Mouse (Mus musculus): ENCODE data around the gene C87436. TPM values are rescaled to one million over a fixed set of nuclear protein-coding genes. Genes with fewer than 3 reads are reported as not detected.

C87436 gene
- total and polyA plus RNA-seq, 3 experiments: 11.6 to 18.5 TPM; not detected in 1

GRCm38 (mm10) chr6:86510979-86511378, 72.8 kb downstream of the C87436 start:
- H3K4me3 ChIP-seq (ENCODE audit: control insufficient read depth in 1 of 2, insufficient read depth in 1 of 2, low read depth in 2 of 2, low read length in 2 of 2): no peak overlapping the region
- peaks cover 0 to 13% of the 10 kb centered on the region in 2 experiments; a peak in 2 of 4 replicates for H3K4me1 ChIP-seq (ENCODE audit: control insufficient read depth in 1 of 2, insufficient read depth in 2 of 2, low read length in 2 of 2)
- H3K9ac ChIP-seq (ENCODE audit: control insufficient read depth, low read depth, low read length, poor library complexity, severe bottlenecking): no peak overlapping the region
- no peak overlapping the region for H3K27ac ChIP-seq (ENCODE audit: control insufficient read depth, low read depth, low read length)
- TF ChIP-seq MYB (IDR thresholded peaks at IDR 0.05; ENCODE audit: low read depth, low read length) (no peak), POLR2AphosphoS2 (IDR thresholded peaks at IDR 0.05; ENCODE audit: low read length) (no peak), HCFC1 (IDR thresholded peaks at IDR 0.05; ENCODE audit: low read depth, low read length) (no peak), MYC (IDR thresholded peaks at IDR 0.05; ENCODE audit: low read depth, low read length) (no peak), MAX (IDR thresholded peaks at IDR 0.05; ENCODE audit: low read length) (no peak), TCF12 (IDR thresholded peaks at IDR 0.05; ENCODE audit: low read depth, low read length) (no peak), EP300 (IDR thresholded peaks at IDR 0.05; ENCODE audit: low read depth in 1 of 2, low read length in 2 of 2) (no peak)
- no peaks in the 10 kb centered on the region for H3K79me2 ChIP-seq (ENCODE audit: control insufficient read depth, insufficient read depth, low read length, poor library complexity)
- no peaks in the 10 kb centered on the region for H3K9me3 ChIP-seq (replicated peaks; ENCODE audit: insufficient read depth, low read length)
- H3K27me3 ChIP-seq (ENCODE audit: control insufficient read depth in 1 of 2, insufficient read depth in 2 of 2, low read length in 2 of 2): no peaks in the 10 kb centered on the region
- DNase-seq (ENCODE audit: low read depth, low spot score): no peak
- H3K36me3 ChIP-seq (ENCODE audit: control insufficient read depth in 1 of 2, insufficient read depth in 2 of 2, low read length in 2 of 2): peaks cover 0 to 6% of the 10 kb centered on the region in 2 experiments; a peak in 2 of 4 replicates

DNA sequence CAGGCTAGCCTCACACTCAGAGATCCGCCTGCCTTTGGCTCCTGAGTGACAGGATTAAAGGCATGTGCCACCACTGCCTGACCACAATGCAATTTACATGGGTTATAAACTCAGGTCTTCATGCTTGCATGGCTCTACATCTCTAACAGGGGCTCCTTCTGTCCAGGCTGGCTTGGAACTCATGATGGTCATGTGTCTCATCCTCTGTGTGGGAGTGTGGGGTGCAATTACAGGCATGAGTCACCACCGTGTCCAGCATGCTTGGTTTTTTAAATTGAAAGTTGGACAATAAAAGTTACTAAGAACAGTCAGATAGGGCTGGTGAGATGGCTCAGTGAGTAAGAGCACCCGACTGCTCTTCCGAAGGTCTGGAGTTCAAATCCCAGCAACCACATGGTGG, 75.1 kb downstream of the C87436 start:
- no peak overlapping the region for H3K9ac ChIP-seq (ENCODE audit: control insufficient read depth, low read depth, low read length, poor library complexity, severe bottlenecking)
- H3K4me1 ChIP-seq (ENCODE audit: control insufficient read depth in 1 of 2, insufficient read depth in 2 of 2, low read length in 2 of 2): peaks cover 0 to 15% of the 10 kb centered on the region in 2 experiments; a peak in 2 of 4 replicates
- no peak for DNase-seq (ENCODE audit: low read depth, low spot score)
- no peak overlapping the region for H3K27ac ChIP-seq (ENCODE audit: control insufficient read depth, low read depth, low read length)
- H3K4me3 ChIP-seq (ENCODE audit: control insufficient read depth in 1 of 2, insufficient read depth in 1 of 2, low read depth in 2 of 2, low read length in 2 of 2): no peak overlapping the region
- H3K36me3 ChIP-seq (ENCODE audit: control insufficient read depth in 1 of 2, insufficient read depth in 2 of 2, low read length in 2 of 2): peaks cover 0 to 6% of the 10 kb centered on the region in 2 experiments; a peak in 2 of 4 replicates
- no peak for TF ChIP-seq POLR2AphosphoS2 (IDR thresholded peaks at IDR 0.05; ENCODE audit: low read length)
- TF ChIP-seq MYC (IDR thresholded peaks at IDR 0.05; ENCODE audit: low read depth, low read length): no peak
- TF ChIP-seq POLR2A (IDR thresholded peaks at IDR 0.05; ENCODE audit: control insufficient read depth in 1 of 2, insufficient read depth in 1 of 2, low read depth in 1 of 2, low read length in 2 of 2, poor library complexity in 1 of 2): no peak
- no peak for TF ChIP-seq UBTF (IDR thresholded peaks at IDR 0.05; ENCODE audit: borderline replicate concordance, insufficient read depth, low read depth, low read length)
- TF ChIP-seq ZMIZ1 (IDR thresholded peaks at IDR 0.05; ENCODE audit: low read depth, low read length): no peak
- TF ChIP-seq USF2 (IDR thresholded peaks at IDR 0.05; ENCODE audit: borderline replicate concordance in 1 of 2, insufficient read depth in 1 of 2, low read depth in 1 of 2, low read length in 2 of 2): no peak
- no peak for TF ChIP-seq EP300 (IDR thresholded peaks at IDR 0.05; ENCODE audit: low read depth in 1 of 2, low read length in 2 of 2)
- TF ChIP-seq TBP (IDR thresholded peaks at IDR 0.05; ENCODE audit: low read depth, low read length): no peak
- TF ChIP-seq ZC3H11A (IDR thresholded peaks at IDR 0.05; ENCODE audit: low read depth, low read length): no peak
- no peak for TF ChIP-seq ZKSCAN1 (IDR thresholded peaks at IDR 0.05; ENCODE audit: low read depth, low read length)
- no peak for TF ChIP-seq ETS1 (IDR thresholded peaks at IDR 0.05; ENCODE audit: low read depth, low read length)
- no peak for TF ChIP-seq CTCF (IDR thresholded peaks at IDR 0.05 in 2 of 3, conservative IDR thresholded peaks at IDR 0.05 in 1 of 3; ENCODE audit: control insufficient read depth in 1 of 3, insufficient read depth in 1 of 3, low read depth in 2 of 3, low read length in 3 of 3, poor library complexity in 1 of 3, severe bottlenecking in 1 of 3)
- TF ChIP-seq NRF1 (IDR thresholded peaks at IDR 0.05; ENCODE audit: insufficient read depth, low read depth, low read length, poor library complexity, severe bottlenecking): no peak
- no peak for TF ChIP-seq GABPA (IDR thresholded peaks at IDR 0.05; ENCODE audit: low read depth, low read length)
- H3K9me3 ChIP-seq (replicated peaks; ENCODE audit: insufficient read depth, low read length): no peaks in the 10 kb centered on the region
- H3K79me2 ChIP-seq (ENCODE audit: control insufficient read depth, insufficient read depth, low read length, poor library complexity): no peaks in the 10 kb centered on the region
- H3K27me3 ChIP-seq (ENCODE audit: control insufficient read depth in 1 of 2, insufficient read depth in 2 of 2, low read length in 2 of 2): no peaks in the 10 kb centered on the region

All from MEL (cell line).